Mouse (Mus musculus) hindbrain, embryonic 16.5 days (tissue): Measurements from ENCODE around the gene Brf1. TPM values are rescaled to one million over a fixed set of nuclear protein-coding genes. Genes with fewer than 3 reads are reported as not detected.

Experiments
- ATAC-seq: fragments of 200-750 bp; cut with Nextera tagmentation; 2 replicates; pipeline ENCODE4 v1.8.0; 2017; ENCODE audit warnings: moderate TSS enrichment, moderate library complexity
- H3K27ac ChIP-seq: fragments of 300-500 bp; sonication (generic); 2 replicates; pipeline ENCODE4 v1.5.1; 2014; ENCODE audit warnings: low read depth, mild to moderate bottlenecking, control low read depth, low read length, moderate library complexity
- H3K27me3 ChIP-seq: fragments of 300-500 bp; sonication (generic); replicated peaks from 2 replicates; pipeline ENCODE4 v1.6.1; 2014; ENCODE audit warnings: low read length; ENCODE audit not compliant: control insufficient read depth, insufficient read depth
- H3K36me3 ChIP-seq: fragments of 300-500 bp; sonication (generic); 2 replicates; pipeline ENCODE4 v1.6.1; 2014; ENCODE audit warnings: mild to moderate bottlenecking, low read length, moderate library complexity, mixed read lengths; ENCODE audit not compliant: control insufficient read depth, insufficient read depth
- H3K4me1 ChIP-seq: fragments of 300-500 bp; sonication (generic); 2 replicates; pipeline ENCODE4 v1.6.1; 2014; ENCODE audit warnings: low read depth, low read length; ENCODE audit not compliant: control insufficient read depth, insufficient read depth
- H3K4me2 ChIP-seq: fragments of 300-500 bp; sonication (generic); 2 replicates; pipeline ENCODE4 v1.6.1; 2014; ENCODE audit warnings: mild to moderate bottlenecking, low read length, control low read depth, moderate library complexity
- H3K4me3 ChIP-seq: fragments of 300-500 bp; sonication (generic); 2 replicates; pipeline ENCODE4 v1.5.1; 2014; ENCODE audit warnings: mild to moderate bottlenecking, low read length, control low read depth, moderate library complexity
- H3K9ac ChIP-seq: fragments of 300-500 bp; sonication (generic); 2 replicates; pipeline ENCODE4 v1.6.1; 2014; ENCODE audit warnings: low read depth, mild to moderate bottlenecking, control low read depth, low read length, moderate library complexity
- H3K9me3 ChIP-seq: fragments of 300-500 bp; sonication (generic); 2 replicates; pipeline ENCODE4 v1.6.1; 2014; ENCODE audit warnings: mild to moderate bottlenecking, low read length, moderate library complexity; ENCODE audit not compliant: control insufficient read depth
- WGBS: fragments of 180-500 bp; shearing (Covaris S2); extraction: QIAGEN DNeasy Blood & Tissue Kit; methylation state at CpG from one replicate; pipeline ENCODE4 v1.1.7; 2014; 5-methylcytosine and 5-hydroxymethylcytosine counted together
- polyA plus RNA-seq: library from polyadenylated mRNA; unstranded; fragments of >200 nt; fragmentation: Nextera tagmentation; extraction: Ambion mirVana; gene quantifications from 2 replicates; pipeline ENCODE4 v1.2.1, GENCODE M21; 2015

Gene Brf1
- polyA plus RNA-seq, 1 experiment from 2014 or later: 40.5 TPM

DNA sequence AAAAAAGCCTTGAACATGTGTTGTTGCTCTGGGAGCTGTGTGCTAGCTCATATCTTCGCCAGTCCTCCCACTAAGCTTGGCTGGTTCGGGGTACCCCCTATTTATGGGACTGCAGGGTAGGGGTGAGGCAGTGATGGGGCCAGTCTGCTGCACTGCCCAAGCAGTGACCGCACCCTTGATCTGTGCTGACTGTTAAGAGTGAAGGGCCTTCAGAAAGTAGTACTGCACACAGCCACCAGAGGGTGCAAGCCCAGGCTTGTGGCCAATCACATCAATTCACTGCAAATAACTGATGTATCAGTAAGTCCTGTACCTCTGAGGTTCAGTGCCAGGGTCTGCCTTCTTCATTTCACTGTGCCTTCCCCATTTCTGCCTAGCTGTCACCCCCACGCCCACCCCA is 44.7 kb downstream of the Brf1 start:
- no peak overlapping the region for H3K4me3 ChIP-seq
- H3K9ac ChIP-seq: no peak overlapping the region
- peak; percentile 27; the same call in 1 of the 2 replicates for ATAC-seq
- H3K36me3 ChIP-seq: peaks cover 12% of the 10 kb centered on the region
- H3K4me1 ChIP-seq: peaks cover 9% of the 10 kb centered on the region
- H3K9me3 ChIP-seq: no peaks in the 10 kb centered on the region
- 46% methylated on average over 4 of the region's 4 CpGs for WGBS
- no peaks in the 10 kb centered on the region for H3K27me3 ChIP-seq
- H3K27ac ChIP-seq: no peak overlapping the region
- no peak overlapping the region for H3K4me2 ChIP-seq

- Histone ChIP-seq H3K36me3 (no peaks in the 10 kb centered on the region), H3K9ac (no peak overlapping the region), H3K9me3 (no peaks in the 10 kb centered on the region), H3K4me3 (no peak overlapping the region), H3K27ac (no peak overlapping the region), H3K27me3 (no peaks in the 10 kb centered on the region), H3K4me1 (peaks cover 20% of the 10 kb centered on the region), H3K4me2 (no peak overlapping the region)
- no peak for ATAC-seq
- WGBS: 82% methylated on average over 3 of the region's 3 CpGs
These were observed 47.5 kb downstream of the Brf1 start for GRCm38 (mm10) chr12:112952926-112953565.

- H3K9ac ChIP-seq: no peak overlapping the region
These were observed 48.1 kb downstream of the Brf1 start for GRCm38 (mm10) chr12:112952433-112952832.

GRCm38 (mm10) chr12:112951150-112951842 is 49.2 kb downstream of the Brf1 start:
- Histone ChIP-seq H3K27ac (peak overlapping the region; percentile 92), H3K4me3 (no peak overlapping the region), H3K27me3 (no peaks in the 10 kb centered on the region), H3K9ac (peak overlapping the region; percentile 89), H3K4me2 (peak overlapping the region; percentile 95; the same call in 1 of the 2 replicates), H3K9me3 (no peaks in the 10 kb centered on the region), H3K4me1 (peaks cover 20% of the 10 kb centered on the region), H3K36me3 (no peaks in the 10 kb centered on the region)
- ATAC-seq: no peak
- WGBS: 15% methylated on average over 7 of the region's 7 CpGs

More at GRCm38 (mm10) chr12:112952433-112952832, 48.1 kb downstream of the Brf1 start:
- Histone ChIP-seq H3K4me2 (no peak overlapping the region), H3K27ac (no peak overlapping the region), H3K4me1 (peaks cover 20% of the 10 kb centered on the region), H3K36me3 (no peaks in the 10 kb centered on the region), H3K27me3 (no peaks in the 10 kb centered on the region), H3K9me3 (no peaks in the 10 kb centered on the region), H3K4me3 (no peak overlapping the region)
- no peak for ATAC-seq
- WGBS: 75% methylated on average over 8 of the region's 8 CpGs

DNA sequence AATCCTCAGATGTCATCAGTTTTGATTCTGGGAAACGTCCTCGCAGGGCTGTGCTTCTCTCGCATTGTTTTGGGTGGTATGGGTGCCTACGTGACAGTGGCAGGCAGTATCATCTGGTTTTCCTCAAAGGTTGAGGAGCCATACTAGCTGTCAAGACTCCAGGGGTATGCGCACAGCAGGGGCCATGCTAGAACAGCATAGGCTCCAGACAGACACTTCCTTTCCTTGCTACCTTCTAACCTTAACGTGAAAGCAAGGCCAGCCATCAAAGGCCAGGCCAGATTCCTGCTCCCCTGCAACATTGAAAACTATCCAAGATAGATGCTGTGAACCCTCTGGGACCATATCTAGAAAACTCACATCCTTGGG is 49.8 kb downstream of the Brf1 start:
- WGBS: 4% methylated on average over 6 of the region's 6 CpGs
- Histone ChIP-seq H3K27ac (peak overlapping the region; percentile 92), H3K9ac (peak overlapping the region; percentile 89), H3K4me1 (peaks cover 20% of the 10 kb centered on the region), H3K27me3 (no peaks in the 10 kb centered on the region), H3K4me3 (peak overlapping the region; percentile 68), H3K36me3 (no peaks in the 10 kb centered on the region), H3K4me2 (peak overlapping the region; percentile 95), H3K9me3 (no peaks in the 10 kb centered on the region)
- ATAC-seq: peak; percentile 41

- Histone ChIP-seq H3K4me2 (peak overlapping the region; percentile 95), H3K27ac (peak overlapping the region; percentile 92), H3K9me3 (no peaks in the 10 kb centered on the region), H3K4me3 (peak overlapping the region; percentile 68), H3K36me3 (no peaks in the 10 kb centered on the region), H3K4me1 (peaks cover 20% of the 10 kb centered on the region), H3K27me3 (no peaks in the 10 kb centered on the region), H3K9ac (peak overlapping the region; percentile 89)
- WGBS: 1% methylated on average over 56 of the region's 58 CpGs
- ATAC-seq: peak; percentile 92
These were observed 50.3 kb downstream of the Brf1 start for GRCm38 (mm10) chr12:112950040-112950760.

GRCm38 (mm10) chr12:112947307-112947706 is 53.2 kb downstream of the Brf1 start:
- H3K9me3 ChIP-seq: no peaks in the 10 kb centered on the region
- H3K4me3 ChIP-seq: no peak overlapping the region
- WGBS: 26% methylated on average over 4 of the region's 4 CpGs
- H3K27me3 ChIP-seq: no peaks in the 10 kb centered on the region
- H3K27ac ChIP-seq: no peak overlapping the region
- no peak for ATAC-seq
- H3K9ac ChIP-seq: no peak overlapping the region
- no peaks in the 10 kb centered on the region for H3K36me3 ChIP-seq
- H3K4me1 ChIP-seq: peaks cover 21% of the 10 kb centered on the region
- H3K4me2 ChIP-seq: no peak overlapping the region

GRCm38 (mm10) chr12:112943669-112944068 is 56.8 kb downstream of the Brf1 start:
- Histone ChIP-seq H3K4me2 (no peak overlapping the region), H3K27ac (no peak overlapping the region), H3K36me3 (no peaks in the 10 kb centered on the region), H3K4me1 (peaks cover 12% of the 10 kb centered on the region), H3K4me3 (no peak overlapping the region), H3K27me3 (no peaks in the 10 kb centered on the region), H3K9me3 (no peaks in the 10 kb centered on the region), H3K9ac (no peak overlapping the region)
- 85% methylated on average over 2 of the region's 2 CpGs for WGBS
- no peak for ATAC-seq
